Mouse (Mus musculus): ENCODE measurements around the gene Cpt1a.

Gene Cpt1a

GRCm38 (mm10) chr19:3429156-3429816, 107.2 kb downstream of the Cpt1a start:
- no peak for DNase-seq (ENCODE audit: low spot score)

GRCm38 (mm10) chr19:3431066-3431465, 108.9 kb downstream of the Cpt1a start:
- DNase-seq (ENCODE audit: low spot score) = no peak

GRCm38 (mm10) chr19:3431969-3432368, 109.8 kb downstream of the Cpt1a start:
- no peak for DNase-seq (ENCODE audit: low spot score)

GRCm38 (mm10) chr19:3434124-3434523, 112.0 kb downstream of the Cpt1a start:
- DNase-seq (ENCODE audit: low spot score) = no peak

- no peak for DNase-seq (ENCODE audit: low spot score)
Measured at GRCm38 (mm10) chr19:3434641-3435040, 112.5 kb downstream of the Cpt1a start.
